Mouse (Mus musculus) heart, embryonic 14.5 days (tissue): Measurements from ENCODE around the gene Gm20518. TPM values are rescaled to one million over a fixed set of nuclear protein-coding genes. Genes with fewer than 3 reads are reported as not detected.

Experiments used
- ATAC-seq: fragments of 200-750 bp; cut with Nextera tagmentation; 2 replicates; pipeline ENCODE4 v1.8.0; 2017; ENCODE audit warnings: low read depth, moderate TSS enrichment; ENCODE audit not compliant: insufficient number of reproducible peaks, insufficient read depth, low FRiP score
- H3K27ac ChIP-seq, 2 experiments: fragments of 200-500 bp in 1 of 2; fragments of 300-500 bp in 1 of 2; sonication (generic) in 1 of 2; replicated peaks in 1 of 2; 2 replicates each; pipeline ENCODE4 v1.5.1; 2012 to 2014; ENCODE audit warnings: low read depth in 2 of 2, low read length in 2 of 2, control low read depth in 1 of 2, mild to moderate bottlenecking in 1 of 2, mixed read lengths in 1 of 2; ENCODE audit not compliant: control insufficient read depth in 1 of 2, insufficient read depth in 1 of 2
- H3K27me3 ChIP-seq: fragments of 300-500 bp; sonication (generic); 2 replicates; pipeline ENCODE4 v1.6.1; 2014; ENCODE audit warnings: mild to moderate bottlenecking, low read length, control low read depth; ENCODE audit not compliant: control insufficient read depth, insufficient read depth
- H3K36me3 ChIP-seq: fragments of 300-500 bp; sonication (generic); 2 replicates; pipeline ENCODE4 v1.6.1; 2014; ENCODE audit warnings: mild to moderate bottlenecking, control low read depth, low read length, mixed read lengths; ENCODE audit not compliant: control insufficient read depth, insufficient read depth
- H3K4me1 ChIP-seq, 2 experiments: fragments of 200-500 bp in 1 of 2; fragments of 300-500 bp in 1 of 2; sonication (generic) in 1 of 2; 2 replicates each; pipeline ENCODE4 v1.6.1; 2012 to 2014; ENCODE audit warnings: low read length in 2 of 2, control low read depth in 1 of 2, mixed read lengths in 1 of 2; ENCODE audit not compliant: control insufficient read depth in 2 of 2, insufficient read depth in 2 of 2
- H3K4me2 ChIP-seq: fragments of 300-500 bp; sonication (generic); 2 replicates; pipeline ENCODE4 v1.6.1; 2014; ENCODE audit warnings: mild to moderate bottlenecking, low read length
- H3K4me3 ChIP-seq, 2 experiments: fragments of 200-500 bp in 1 of 2; fragments of 300-500 bp in 1 of 2; sonication (generic) in 1 of 2; 2 replicates each; pipeline ENCODE4 v1.5.1; 2012 to 2014; ENCODE audit warnings: low read length in 2 of 2, mild to moderate bottlenecking in 2 of 2, control low read depth in 1 of 2, low read depth in 1 of 2, moderate library complexity in 1 of 2; ENCODE audit not compliant: control insufficient read depth in 1 of 2, insufficient read depth in 1 of 2
- H3K9ac ChIP-seq: fragments of 300-500 bp; sonication (generic); 2 replicates; pipeline ENCODE4 v1.6.1; 2014; ENCODE audit warnings: mild to moderate bottlenecking, low read length
- H3K9me3 ChIP-seq: fragments of 300-500 bp; sonication (generic); 2 replicates; pipeline ENCODE4 v1.6.1; 2016; ENCODE audit warnings: low read length, control low read depth; ENCODE audit not compliant: control insufficient read depth
- WGBS: fragments of 180-500 bp; shearing (Covaris S2); extraction: QIAGEN DNeasy Blood & Tissue Kit; methylation state at CpG from one replicate; pipeline ENCODE4 v1.1.7; 2014; 5-methylcytosine and 5-hydroxymethylcytosine counted together
- polyA plus RNA-seq: library from polyadenylated mRNA; unstranded; fragments of >200 nt; fragmentation: Nextera tagmentation; extraction: Ambion mirVana; gene quantifications from 2 replicates; pipeline ENCODE4 v1.2.1, GENCODE M21; 2014

Gene Gm20518
- polyA plus RNA-seq, 1 experiment from 2014 or later, result not detected

- Histone ChIP-seq H3K4me1 (no peaks in the 10 kb centered on the region), H3K27me3 (no peaks in the 10 kb centered on the region), H3K9me3 (no peaks in the 10 kb centered on the region), H3K4me2 (no peak overlapping the region), H3K36me3 (peaks cover 74% of the 10 kb centered on the region), H3K9ac (no peak overlapping the region; the same call in 1 of the 2 replicates), H3K4me3 (no peak overlapping the region), H3K27ac (no peak overlapping the region)
- ATAC-seq, result no peak
- 51% methylated on average over 3 of the region's 3 CpGs for WGBS
Observed at GRCm38 (mm10) chr16:17785337-17785736, 106.1 kb downstream of the Gm20518 start.

Other genes with a start within 250 kb of the Gm20518 start
- gene Ccdc74a, start 245.2 kb downstream of the Gm20518 start, polyA plus RNA-seq, result 2.9 and 4.5 TPM in 2 replicates
- gene Med15, start 158.8 kb downstream of the Gm20518 start, polyA plus RNA-seq, result 26.8 and 31.6 TPM in 2 replicates
- 42.0 and 43.6 TPM in 2 replicates for gene Klhl22, start 132.1 kb downstream of the Gm20518 start, polyA plus RNA-seq
- 7.9 and 11.1 TPM in 2 replicates for gene Scarf2, start 94.4 kb downstream of the Gm20518 start, polyA plus RNA-seq
- not detected in 2 replicates for gene B830017H08Rik, start 58.5 kb downstream of the Gm20518 start, polyA plus RNA-seq
- gene Car15, start 53.3 kb downstream of the Gm20518 start, polyA plus RNA-seq, result 1.0 and 1.3 TPM in 2 replicates
- gene Tssk1, start 2.6 kb upstream of the Gm20518 start, polyA plus RNA-seq, result not detected in 2 replicates
- gene Dgcr2, start 6.9 kb upstream of the Gm20518 start, polyA plus RNA-seq, result 45.1 and 49.7 TPM in 2 replicates
- gene Tssk2, start 7.0 kb upstream of the Gm20518 start, polyA plus RNA-seq, result not detected in 2 replicates
- gene Ess2, start 19.7 kb upstream of the Gm20518 start, polyA plus RNA-seq, result 25.0 and 27.4 TPM in 2 replicates
- gene Gsc2, start 23.4 kb upstream of the Gm20518 start, polyA plus RNA-seq, result not detected in 2 replicates
- 25.4 and 25.5 TPM in 2 replicates for gene Slc25a1, start 36.5 kb upstream of the Gm20518 start, polyA plus RNA-seq
- gene Vpreb2, start 88.8 kb upstream of the Gm20518 start, polyA plus RNA-seq, result not detected in 2 replicates
- gene Dgcr6, start 161.2 kb upstream of the Gm20518 start, polyA plus RNA-seq, result 58.5 and 64.2 TPM in 2 replicates
- 6.9 and 7.4 TPM in 2 replicates for gene Prodh, start 198.5 kb upstream of the Gm20518 start, polyA plus RNA-seq
- 0.43 and 1.00 TPM in 2 replicates for gene Rtn4r, start 236.0 kb upstream of the Gm20518 start, polyA plus RNA-seq